Mouse (Mus musculus): ENCODE data around the gene Ccr4.

- TF ChIP-seq POLR2A (IDR thresholded peaks at IDR 0.05; ENCODE audit: low read depth, low read length) (no peak), CTCF (IDR thresholded peaks at IDR 0.05; ENCODE audit: extremely low read depth, insufficient read length, insufficient replicate concordance, low read depth, low read length) (no peak)
These were observed 22.4 kb upstream of the Ccr4 start for GRCm38 (mm10) chr9:114527085-114527484.
